ENCODE assay signal across 8 mouse cellular contexts in genomic region chr11:119685477-119685876, GRCm38 (mm10).
A peak's percentile ranks its signal among the peaks of the same experiment; 100 is the strongest.
DNase-seq lines count a peak whose midpoint lies in the region.

No protein-coding gene starts in this region.

- peak; percentile 31 to 53 for DNase-seq in left cerebral cortex, postnatal 25 days (ENCODE audit: low spot score in 2 of 2)
- DNase-seq in left cerebral cortex, adult 9 months (ENCODE audit: low spot score in 2 of 2) = no peak
- DNase-seq in adrenal gland, postnatal 25 days = peak; percentile 63
- peak; percentile 30 to 38 for DNase-seq in heart, postnatal 10 days
- peak; percentile 45 to 47 for DNase-seq in lung, postnatal 4 days
- DNase-seq in frontal cortex, postnatal 25 days (ENCODE audit: low spot score in 2 of 2) = no peak
- DNase-seq in cerebellum, postnatal 14 days = no peak
- no peak for DNase-seq in layer of hippocampus, adult 9-10 months (ENCODE audit: low spot score)

- intact Hi-C loops in left cerebral cortex, postnatal 25 days (cut with DNase I) = no loop called here
- intact Hi-C loops in heart, postnatal 10 days (cut with DNase I) = no loop called here

Comparison
In these comparisons a context has a peak if more than half of its experiments do, and no peak if none do; other contexts are left out.
1. DNase-seq: peak in left cerebral cortex, postnatal 25 days (2 of 2), adrenal gland, postnatal 25 days (single experiment), heart, postnatal 10 days (2 of 2) and lung, postnatal 4 days (2 of 2); none in left cerebral cortex, adult 9 months (0 of 2), frontal cortex, postnatal 25 days (0 of 2), cerebellum, postnatal 14 days (0 of 2) and layer of hippocampus, adult 9-10 months (single experiment).